Mouse (Mus musculus): ENCODE data around the gene Kctd20. TPM values are rescaled to one million over a fixed set of nuclear protein-coding genes. Genes with fewer than 3 reads are reported as not detected.
A peak's percentile ranks its signal among the peaks of the same experiment; 100 is the strongest.

Gene Kctd20
- total RNA-seq (2021) (10 to 100 TPM; 55.7 to 55.8 TPM), polyA plus RNA-seq (2012; rRNA removed) (23.8 and 44.7 TPM in 2 replicates)
- long read RNA-seq, full-length matches to known transcripts = 69 of 75 reads
- long read RNA-seq, partial matches to known transcripts = 2 of 75 reads
- long read RNA-seq, other reads (novel, unspliced or antisense) = 4 of 75 reads

- peaks cover 15% of the 10 kb centered on the region for H3K79me2 ChIP-seq (replicated peaks; ENCODE audit: control insufficient read depth, insufficient read depth, low read length)
- peak within 1 kb of the TSS; percentile 97 for H3K27ac ChIP-seq
- no peaks in the 10 kb centered on the region for H3K27me3 ChIP-seq (ENCODE audit: control insufficient read depth, insufficient read depth, low read length)
- TF ChIP-seq POLR2A (IDR thresholded peaks at IDR 0.05; ENCODE audit: insufficient read depth, low read depth, low read length) (peak; percentile 90), CTCF (IDR thresholded peaks at IDR 0.05) (peak; percentile 12; the same call in 1 of the 2 replicates), EP300 (IDR thresholded peaks at IDR 0.05; ENCODE audit: insufficient read depth, low read depth, low read length) (0 out of 2 replicates have a peak, but pooled peaks have one; percentile 6)
- H3K9ac ChIP-seq (ENCODE audit: low read depth, low read length) = peak within 1 kb of the TSS; percentile 96
- peaks cover 13% of the 10 kb centered on the region for H3K4me1 ChIP-seq (ENCODE audit: control insufficient read depth, insufficient read depth, low read length)
- DNase-seq = peak; percentile 97 to 99
- peaks cover 8% of the 10 kb centered on the region; the same call in 1 of the 2 replicates for H3K36me3 ChIP-seq (ENCODE audit: control insufficient read depth, insufficient read depth, low read length)
- intact Hi-C loops (cut with DNase I) = loop anchor here (1.0 to 5.0 kb wide), 2 partner anchors 21 to 55 kb away; partner anchors contain the start of gene Stk38
- 1% methylated on average over 75 of the region's 80 CpGs for WGBS
- peak within 1 kb of the TSS; percentile 78 for H3K4me3 ChIP-seq
Observed at GRCm38 (mm10) chr17:28951831-28952799, at the start of gene Kctd20. Kctd20 (plus strand) TSS chr17:28951950.

GRCm38 (mm10) chr17:28904546-28905376 is 47.0 kb upstream of the Kctd20 start:
- DNase-seq = peak; percentile 56 to 83
- Histone ChIP-seq H3K79me2 (replicated peaks; ENCODE audit: control insufficient read depth, insufficient read depth, low read length) (no peaks in the 10 kb centered on the region), H3K9ac (ENCODE audit: low read depth, low read length) (no peak overlapping the region), H3K4me3 (no peak overlapping the region), H3K4me1 (ENCODE audit: control insufficient read depth, insufficient read depth, low read length) (no peaks in the 10 kb centered on the region; the same call in 1 of the 2 replicates), H3K36me3 (ENCODE audit: control insufficient read depth, insufficient read depth, low read length) (no peaks in the 10 kb centered on the region), H3K27me3 (ENCODE audit: control insufficient read depth, insufficient read depth, low read length) (no peaks in the 10 kb centered on the region), H3K27ac (no peak overlapping the region)
- WGBS = 32% methylated on average over 23 of the region's 23 CpGs
- intact Hi-C loops (cut with DNase I) = loop anchor here (2.0 kb wide), 2 partner anchors 22 to 26 kb away; no protein-coding TSS in a partner anchor
- peak; percentile 88 for TF ChIP-seq CTCF (IDR thresholded peaks at IDR 0.05)
- TF ChIP-seq EP300 (IDR thresholded peaks at IDR 0.05; ENCODE audit: insufficient read depth, low read depth, low read length) = no peak
- TF ChIP-seq POLR2A (IDR thresholded peaks at IDR 0.05; ENCODE audit: insufficient read depth, low read depth, low read length) = no peak

- TF ChIP-seq EP300 (IDR thresholded peaks at IDR 0.05; ENCODE audit: insufficient read depth, low read depth, low read length) = no peak
- no peak for TF ChIP-seq CTCF (IDR thresholded peaks at IDR 0.05)
- no peak for TF ChIP-seq POLR2A (IDR thresholded peaks at IDR 0.05; ENCODE audit: insufficient read depth, low read depth, low read length)
- no peaks in the 10 kb centered on the region; the same call in 1 of the 2 replicates for H3K4me1 ChIP-seq (ENCODE audit: control insufficient read depth, insufficient read depth, low read length)
- no peaks in the 10 kb centered on the region for H3K36me3 ChIP-seq (ENCODE audit: control insufficient read depth, insufficient read depth, low read length)
- 81% methylated on average over 13 of the region's 13 CpGs for WGBS
- DNase-seq = no peak
- H3K4me3 ChIP-seq = no peak overlapping the region
- no peaks in the 10 kb centered on the region for H3K27me3 ChIP-seq (ENCODE audit: control insufficient read depth, insufficient read depth, low read length)
- H3K27ac ChIP-seq = no peak overlapping the region
- H3K9ac ChIP-seq (ENCODE audit: low read depth, low read length) = no peak overlapping the region
- H3K79me2 ChIP-seq (replicated peaks; ENCODE audit: control insufficient read depth, insufficient read depth, low read length) = no peaks in the 10 kb centered on the region
- intact Hi-C loops (cut with DNase I) = loop anchor here (2.0 kb wide), 2 partner anchors 21 to 27 kb away; no protein-coding TSS in a partner anchor
Observed at GRCm38 (mm10) chr17:28905377-28905916, 46.3 kb upstream of the Kctd20 start.

- H3K36me3 ChIP-seq (ENCODE audit: control insufficient read depth, insufficient read depth, low read length) = no peaks in the 10 kb centered on the region
- no peak for DNase-seq
- no peak overlapping the region for H3K9ac ChIP-seq (ENCODE audit: low read depth, low read length)
- H3K27me3 ChIP-seq (ENCODE audit: control insufficient read depth, insufficient read depth, low read length) = no peaks in the 10 kb centered on the region
- H3K79me2 ChIP-seq (replicated peaks; ENCODE audit: control insufficient read depth, insufficient read depth, low read length) = no peaks in the 10 kb centered on the region
- no peak for TF ChIP-seq POLR2A (IDR thresholded peaks at IDR 0.05; ENCODE audit: insufficient read depth, low read depth, low read length)
- TF ChIP-seq CTCF (IDR thresholded peaks at IDR 0.05) = no peak
- TF ChIP-seq EP300 (IDR thresholded peaks at IDR 0.05; ENCODE audit: insufficient read depth, low read depth, low read length) = no peak
- H3K4me3 ChIP-seq = no peak overlapping the region
- intact Hi-C loops (cut with DNase I) = no loop called here
- 76% methylated on average over 7 of the region's 7 CpGs for WGBS
- no peak overlapping the region for H3K27ac ChIP-seq
- H3K4me1 ChIP-seq (ENCODE audit: control insufficient read depth, insufficient read depth, low read length) = no peaks in the 10 kb centered on the region; the same call in 1 of the 2 replicates
Observed at GRCm38 (mm10) chr17:28907959-28908358, 43.8 kb upstream of the Kctd20 start.
